Mouse (Mus musculus) intestine, postnatal 0 days (tissue): ENCODE data around the gene Nfxl1. TPM values are rescaled to one million over a fixed set of nuclear protein-coding genes. Genes with fewer than 3 reads are reported as not detected.

Source experiments
- ATAC-seq: fragments of 200-750 bp; cut with Nextera tagmentation; 2 replicates; pipeline ENCODE4 v1.8.0; 2017; ENCODE audit warnings: mild to moderate bottlenecking, moderate TSS enrichment, moderate library complexity
- H3K27ac ChIP-seq: fragments of 300-500 bp; sonication (generic); 2 replicates; pipeline ENCODE4 v1.5.1; 2014; ENCODE audit warnings: mild to moderate bottlenecking, low read depth, low read length, moderate library complexity
- H3K27me3 ChIP-seq: fragments of 300-500 bp; sonication (generic); replicated peaks from 2 replicates; pipeline ENCODE4 v1.6.1; 2014; ENCODE audit warnings: low read length, mixed read lengths; ENCODE audit not compliant: control insufficient read depth, insufficient read depth
- H3K36me3 ChIP-seq: fragments of 300-500 bp; sonication (generic); 2 replicates; pipeline ENCODE4 v1.6.1; 2014; ENCODE audit warnings: mild to moderate bottlenecking, moderate library complexity; ENCODE audit not compliant: control insufficient read depth, insufficient read depth
- H3K4me1 ChIP-seq: fragments of 300-500 bp; sonication (generic); replicated peaks from 2 replicates; pipeline ENCODE4 v1.6.1; 2014; ENCODE audit warnings: antibody characterized with exemption, low read length, mixed read lengths; ENCODE audit not compliant: control insufficient read depth, insufficient read depth
- H3K4me2 ChIP-seq: fragments of 300-500 bp; sonication (generic); replicated peaks from 2 replicates; pipeline ENCODE4 v1.6.1; 2014; ENCODE audit warnings: low read depth, mild to moderate bottlenecking, moderate library complexity
- H3K4me3 ChIP-seq: fragments of 300-500 bp; sonication (generic); 2 replicates; pipeline ENCODE4 v1.5.1; 2014; ENCODE audit warnings: low read depth, low read length
- H3K9ac ChIP-seq: fragments of 300-500 bp; sonication (generic); 2 replicates; pipeline ENCODE4 v1.6.1; 2014; ENCODE audit warnings: mild to moderate bottlenecking, low read depth, low read length
- H3K9me3 ChIP-seq: fragments of 300-500 bp; sonication (generic); 2 replicates; pipeline ENCODE4 v1.6.1; 2016; ENCODE audit warnings: mixed run types; ENCODE audit not compliant: control insufficient read depth
- CTCF ChIP-seq: sonication (generic); IDR thresholded peaks from 2 replicates; pipeline ENCODE4 v1.5.1; 2016; ENCODE audit warnings: low read depth, mild to moderate bottlenecking, control low read depth, antibody characterized with exemption, moderate library complexity
- WGBS: fragments of 180-500 bp; shearing (Covaris S2); extraction: QIAGEN DNeasy Blood & Tissue Kit; methylation state at CpG from one replicate; pipeline ENCODE4 v1.1.7; 2014; 5-methylcytosine and 5-hydroxymethylcytosine counted together
- polyA plus RNA-seq: library from polyadenylated mRNA; unstranded; fragments of >200 nt; fragmentation: Nextera tagmentation; extraction: Ambion mirVana; gene quantifications from 2 replicates; pipeline ENCODE4 v1.2.1, GENCODE M21; 2015

Gene Nfxl1
- polyA plus RNA-seq, 1 experiment from 2014 or later, result 6.3 TPM

- no peaks in the 10 kb centered on the region for H3K9me3 ChIP-seq
- no peak overlapping the region for H3K9ac ChIP-seq
- 51% methylated on average over 3 of the region's 3 CpGs for whole genome bisulfite sequencing
- no peak overlapping the region for H3K4me3 ChIP-seq
- H3K4me2 ChIP-seq, result no peak overlapping the region
- TF ChIP-seq CTCF, result no peak
- ATAC-seq, result no peak
- H3K4me1 ChIP-seq, result no peaks in the 10 kb centered on the region
- H3K27me3 ChIP-seq, result peaks cover 29% of the 10 kb centered on the region
- H3K36me3 ChIP-seq, result no peaks in the 10 kb centered on the region
- H3K27ac ChIP-seq, result no peak overlapping the region
Measured at GRCm38 (mm10) chr5:72501763-72502162, 57.7 kb downstream of the Nfxl1 start.

GRCm38 (mm10) chr5:72498271-72498670 is 61.2 kb downstream of the Nfxl1 start:
- H3K27ac ChIP-seq, result no peak overlapping the region
- no peaks in the 10 kb centered on the region for H3K4me1 ChIP-seq
- no peak overlapping the region for H3K4me2 ChIP-seq
- H3K27me3 ChIP-seq, result peaks cover 13% of the 10 kb centered on the region
- TF ChIP-seq CTCF, result no peak
- no peak overlapping the region for H3K9ac ChIP-seq
- H3K9me3 ChIP-seq, result no peaks in the 10 kb centered on the region
- H3K4me3 ChIP-seq, result no peak overlapping the region
- ATAC-seq, result no peak
- 54% methylated on average over 10 of the region's 10 CpGs for WGBS
- no peaks in the 10 kb centered on the region for H3K36me3 ChIP-seq

- no peaks in the 10 kb centered on the region for H3K4me1 ChIP-seq
- no peak for TF ChIP-seq CTCF
- ATAC-seq, result no peak
Measured at GRCm38 (mm10) chr5:72496756-72497155, 62.7 kb downstream of the Nfxl1 start.

GRCm38 (mm10) chr5:72493906-72494305 is 65.6 kb downstream of the Nfxl1 start:
- 72% methylated on average over 7 of the region's 7 CpGs for WGBS
- no peak for ATAC-seq
- H3K27ac ChIP-seq, result no peak overlapping the region

More at GRCm38 (mm10) chr5:72496756-72497155, 62.7 kb downstream of the Nfxl1 start:
- H3K36me3 ChIP-seq, result no peaks in the 10 kb centered on the region
- H3K4me3 ChIP-seq, result no peak overlapping the region
- H3K27me3 ChIP-seq, result no peaks in the 10 kb centered on the region
- H3K9ac ChIP-seq, result no peak overlapping the region
- no peak overlapping the region for H3K27ac ChIP-seq
- H3K4me2 ChIP-seq, result no peak overlapping the region
- H3K9me3 ChIP-seq, result no peaks in the 10 kb centered on the region
- WGBS, result 74% methylated on average over 4 of the region's 4 CpGs

GRCm38 (mm10) chr5:72491232-72491631 is 68.3 kb downstream of the Nfxl1 start:
- no peak for TF ChIP-seq CTCF
- Histone ChIP-seq H3K9me3 (no peaks in the 10 kb centered on the region), H3K4me3 (no peak overlapping the region), H3K4me2 (no peak overlapping the region), H3K36me3 (no peaks in the 10 kb centered on the region), H3K4me1 (no peaks in the 10 kb centered on the region), H3K27ac (no peak overlapping the region), H3K27me3 (no peaks in the 10 kb centered on the region), H3K9ac (no peak overlapping the region)
- ATAC-seq, result no peak
- 44% methylated on average over 2 of the region's 2 CpGs for WGBS

More at GRCm38 (mm10) chr5:72493906-72494305, 65.6 kb downstream of the Nfxl1 start:
- no peaks in the 10 kb centered on the region for H3K36me3 ChIP-seq
- no peak for TF ChIP-seq CTCF
- H3K4me3 ChIP-seq, result no peak overlapping the region
- no peaks in the 10 kb centered on the region for H3K27me3 ChIP-seq
- no peak overlapping the region for H3K9ac ChIP-seq
- H3K4me2 ChIP-seq, result no peak overlapping the region
- no peaks in the 10 kb centered on the region for H3K9me3 ChIP-seq
- H3K4me1 ChIP-seq, result no peaks in the 10 kb centered on the region

GRCm38 (mm10) chr5:72480456-72480855 is 79.0 kb downstream of the Nfxl1 start:
- H3K9ac ChIP-seq, result no peak overlapping the region
- no peak for ATAC-seq
- H3K27ac ChIP-seq, result no peak overlapping the region
- H3K36me3 ChIP-seq, result no peaks in the 10 kb centered on the region
- no peak overlapping the region for H3K4me3 ChIP-seq
- 57% methylated on average over 7 of the region's 7 CpGs for WGBS
- no peaks in the 10 kb centered on the region for H3K4me1 ChIP-seq
- no peaks in the 10 kb centered on the region for H3K9me3 ChIP-seq
- no peak for TF ChIP-seq CTCF
- no peak overlapping the region for H3K4me2 ChIP-seq
- no peaks in the 10 kb centered on the region for H3K27me3 ChIP-seq

GRCm38 (mm10) chr5:72472317-72473009 is 87.0 kb downstream of the Nfxl1 start:
- H3K27ac ChIP-seq, result no peak overlapping the region
- TF ChIP-seq CTCF, result no peak
- no peak overlapping the region for H3K9ac ChIP-seq
- no peak overlapping the region for H3K4me3 ChIP-seq
- no peaks in the 10 kb centered on the region for H3K4me1 ChIP-seq
- ATAC-seq, result no peak
- H3K27me3 ChIP-seq, result no peaks in the 10 kb centered on the region
- H3K9me3 ChIP-seq, result no peaks in the 10 kb centered on the region
- no peaks in the 10 kb centered on the region for H3K36me3 ChIP-seq
- whole genome bisulfite sequencing, result 31% methylated on average over 12 of the region's 12 CpGs
- H3K4me2 ChIP-seq, result no peak overlapping the region
